Mouse (Mus musculus) thymus, adult 2 months (tissue): Measurements from ENCODE around the gene Pld2.
"Not testable (repeated sequence)": the region's sequence is repeated elsewhere in the genome, so short reads cannot be mapped to it uniquely, and the experiment has no call there.

Experiments
- CTCF ChIP-seq: fragments of 200-500 bp; IDR thresholded peaks from 2 replicates; pipeline ENCODE4 v1.5.1; 2012; ENCODE audit warnings: mild to moderate bottlenecking, control low read depth, low read length, moderate library complexity, borderline replicate concordance; ENCODE audit not compliant: control insufficient read depth, poor library complexity, insufficient read depth; ENCODE audit errors: extremely low read depth
- POLR2A ChIP-seq: fragments of 200-500 bp; IDR thresholded peaks from 2 replicates; pipeline ENCODE4 v1.6.1; 2012; ENCODE audit warnings: mild to moderate bottlenecking, low read length, control low read depth, moderate library complexity; ENCODE audit not compliant: control insufficient read depth, poor library complexity, insufficient read depth; ENCODE audit errors: extremely low read depth

DNA sequence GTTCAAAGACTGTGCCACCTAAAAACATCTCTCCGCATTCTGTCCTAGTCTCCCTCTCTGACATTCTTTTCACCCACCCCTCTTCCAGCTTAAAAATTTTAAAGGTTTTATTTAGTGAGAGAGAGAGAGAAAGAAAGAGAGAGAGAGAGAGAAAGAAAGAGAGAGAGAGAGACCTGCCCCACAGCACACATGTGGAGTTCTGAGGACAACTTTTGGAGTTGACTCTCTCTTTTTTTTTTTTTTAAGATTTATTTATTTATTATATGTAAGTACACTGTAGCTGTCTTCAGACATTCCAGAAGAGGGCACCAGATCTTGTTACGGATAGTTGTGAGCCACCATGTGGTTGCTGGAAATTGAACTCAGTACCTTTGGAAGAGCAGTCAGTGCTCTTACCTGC lies 8.8 kb upstream of the Pld2 start:
- not testable (repeated sequence) for TF ChIP-seq POLR2A, CTCF
